ENCODE assay signal across 15 mouse cellular contexts in genomic region chr13:32924578-32925360, GRCm38 (mm10). TPM values are rescaled to one million over a fixed set of nuclear protein-coding genes. Genes with fewer than 3 reads are reported as not detected.
A peak's percentile ranks its signal among the peaks of the same experiment; 100 is the strongest.
DNase-seq lines count a peak whose midpoint lies in the region.
"Had no signal": no experiment of that assay in that cellular context is flagged by ENCODE, and none has a peak within 500 bp of the region (broad histone marks: within the 10 kb centered on the region; RNA-seq: fewer than 3 reads in every experiment).

No protein-coding gene starts in this region.

- no peaks in the 10 kb centered on the region for H3K4me1 ChIP-seq in embryonic facial prominence, embryonic 10.5 days
- H3K4me1 ChIP-seq: forebrain, embryonic 10.5 days; limb, embryonic 12.5 days had no signal

- intact Hi-C loops in heart, postnatal 14 days (cut with DNase I) = loop anchor here (2.0 kb wide), 1 partner anchor 40 kb away; the partner anchor contains the start of gene Serpinb6b

- H3K4me3 ChIP-seq in embryonic facial prominence, embryonic 10.5 days = no peak overlapping the region
- H3K4me3 ChIP-seq: forebrain, embryonic 10.5 days; limb, embryonic 12.5 days had no signal

- no peak overlapping the region for H3K27ac ChIP-seq in embryonic facial prominence, embryonic 10.5 days (replicated peaks)
- H3K27ac ChIP-seq: forebrain, embryonic 10.5 days; hindbrain, postnatal 0 days; limb, embryonic 12.5 days had no signal

- no peaks in the 10 kb centered on the region for H3K27me3 ChIP-seq in embryonic facial prominence, embryonic 10.5 days (replicated peaks; ENCODE audit: low read depth, poor library complexity, severe bottlenecking)
- H3K27me3 ChIP-seq: limb, embryonic 12.5 days had no signal

- H3K9me3 ChIP-seq in embryonic facial prominence, embryonic 10.5 days = no peaks in the 10 kb centered on the region
- H3K9me3 ChIP-seq: forebrain, embryonic 10.5 days; limb, embryonic 12.5 days had no signal

- no peaks in the 10 kb centered on the region for H3K36me3 ChIP-seq in embryonic facial prominence, embryonic 10.5 days (replicated peaks)
- H3K36me3 ChIP-seq: forebrain, embryonic 10.5 days; limb, embryonic 12.5 days had no signal

- peak; percentile 21 for DNase-seq in embryo, embryonic 10.5 days (ENCODE audit: low spot score)
- DNase-seq in embryo, embryonic 11 days = no peak
- peak; percentile 38 to 46 for DNase-seq in heart, postnatal 14 days
- DNase-seq in kidney, postnatal 10 days = peak; percentile 61
- DNase-seq in mesoderm, embryonic 11.5 days (ENCODE audit: low read depth, low spot score) = peak; percentile 41
- DNase-seq in layer of hippocampus, adult 8-10 months (ENCODE audit: low spot score in 2 of 2) = no peak
- no peak for DNase-seq in embryonic facial prominence, embryonic 10.5 days (ENCODE audit: low spot score)
- DNase-seq in spleen, postnatal 36 days (ENCODE audit: low spot score in 2 of 2) = no peak

- WGBS in embryonic facial prominence, embryonic 10.5 days = 65% methylated on average over 7 of the region's 7 CpGs

RNA-seq across cellular contexts. Expression of gene Serpinb1c, which starts 26.8 kb away (rescaled TPM):
- under 1 TPM; 0.45 to 0.95 TPM for total RNA-seq in heart, postnatal 14 days (2021)
- total RNA-seq in layer of hippocampus, adult 8-10 months (2022) = under 1 TPM in 1 of 4 experiments, not detected in 3; 0.48 TPM
- not detected in 2 replicates for polyA plus RNA-seq in embryonic facial prominence, embryonic 10.5 days (2016; fragmentation: Nextera tagmentation; extraction: Ambion mirVana)
- total RNA-seq: common myeloid progenitor, adult 5-6 weeks; hindbrain, postnatal 0 days; MEL had no signal
- polyA plus RNA-seq: forebrain, embryonic 10.5 days; hindbrain, postnatal 0 days; limb, embryonic 12.5 days; midbrain, embryonic 11.5 days; testis, adult 2 months had no signal

RNA-seq across cellular contexts. Expression of gene Serpinb6b, which starts 40.2 kb away (rescaled TPM):
- 10 to 100 TPM; 24.9 to 27.8 TPM for total RNA-seq in heart, postnatal 14 days (2021)
- 1 to 10 TPM in 3 of 4 experiments, under 1 TPM in 1; 0.72 to 1.6 (median 1.2) TPM for total RNA-seq in layer of hippocampus, adult 8-10 months (2022)
- polyA plus RNA-seq in embryonic facial prominence, embryonic 10.5 days (2016; fragmentation: Nextera tagmentation; extraction: Ambion mirVana) = 1.1 and 1.7 TPM in 2 replicates

Comparison
In these comparisons a context has a peak if more than half of its experiments do, and no peak if none do; other contexts are left out.
1. DNase-seq: peak in embryo, embryonic 10.5 days (single experiment), heart, postnatal 14 days (2 of 2), kidney, postnatal 10 days (single experiment) and mesoderm, embryonic 11.5 days (single experiment); none in embryo, embryonic 11 days (single experiment), layer of hippocampus, adult 8-10 months (0 of 2), embryonic facial prominence, embryonic 10.5 days (single experiment) and spleen, postnatal 36 days (0 of 2).
2. RNA of gene Serpinb6b, which starts 40.2 kb away (total RNA-seq): 24.9 to 27.8 TPM in heart, postnatal 14 days; 0.72 to 1.6 TPM in layer of hippocampus, adult 8-10 months; every median in the first group is over 4 times any median in the second.